Mouse (Mus musculus): ENCODE data around the gene Fmo2. TPM values are rescaled to one million over a fixed set of nuclear protein-coding genes. Genes with fewer than 3 reads are reported as not detected.

Fmo2 gene
- polyA plus RNA-seq, 1 experiment = 3.2 TPM

- H3K4me1 ChIP-seq (ENCODE audit: control insufficient read depth, insufficient read depth, low read length) = no peaks in the 10 kb centered on the region
- TF ChIP-seq CTCF (IDR thresholded peaks at IDR 0.05; ENCODE audit: extremely low read depth, insufficient read depth, low read length) (no peak), POLR2A (IDR thresholded peaks at IDR 0.05; ENCODE audit: extremely low read depth, insufficient read depth, low read length) (no peak)
- no peak overlapping the region for H3K27ac ChIP-seq (ENCODE audit: insufficient read depth, low read length)
- peak overlapping the region; percentile 13; the same call in 1 of the 2 replicates for H3K4me3 ChIP-seq (ENCODE audit: insufficient read depth, low read length)
Measured at GRCm38 (mm10) chr1:162859545-162859976, 39.0 kb downstream of the Fmo2 start.

- Histone ChIP-seq H3K27ac (ENCODE audit: insufficient read depth, low read length) (peak overlapping the region; percentile 18; the same call in 1 of the 2 replicates), H3K4me1 (ENCODE audit: control insufficient read depth, insufficient read depth, low read length) (no peaks in the 10 kb centered on the region), H3K4me3 (ENCODE audit: insufficient read depth, low read length) (peak overlapping the region; percentile 33)
- TF ChIP-seq POLR2A (IDR thresholded peaks at IDR 0.05; ENCODE audit: extremely low read depth, insufficient read depth, low read length) = no peak
Measured at GRCm38 (mm10) chr1:162858748-162859130, 39.8 kb downstream of the Fmo2 start.

- H3K4me1 ChIP-seq (ENCODE audit: control insufficient read depth, insufficient read depth, low read length) = no peaks in the 10 kb centered on the region
- peak overlapping the region; percentile 33 for H3K4me3 ChIP-seq (ENCODE audit: insufficient read depth, low read length)
- TF ChIP-seq POLR2A (IDR thresholded peaks at IDR 0.05; ENCODE audit: extremely low read depth, insufficient read depth, low read length) = no peak
- TF ChIP-seq CTCF (IDR thresholded peaks at IDR 0.05; ENCODE audit: extremely low read depth, insufficient read depth, low read length) = no peak
- no peak overlapping the region for H3K27ac ChIP-seq (ENCODE audit: insufficient read depth, low read length)
Measured at GRCm38 (mm10) chr1:162857766-162858747, 40.5 kb downstream of the Fmo2 start.

GRCm38 (mm10) chr1:162853812-162854482 is 44.6 kb downstream of the Fmo2 start:
- no peak for TF ChIP-seq CTCF (IDR thresholded peaks at IDR 0.05; ENCODE audit: extremely low read depth, insufficient read depth, low read length)
- no peak for TF ChIP-seq POLR2A (IDR thresholded peaks at IDR 0.05; ENCODE audit: extremely low read depth, insufficient read depth, low read length)
- H3K4me3 ChIP-seq (ENCODE audit: insufficient read depth, low read length) = no peak overlapping the region
- no peak overlapping the region for H3K27ac ChIP-seq (ENCODE audit: insufficient read depth, low read length)
- no peaks in the 10 kb centered on the region for H3K4me1 ChIP-seq (ENCODE audit: control insufficient read depth, insufficient read depth, low read length)

- Histone ChIP-seq H3K27ac (ENCODE audit: insufficient read depth, low read length) (no peak overlapping the region), H3K4me3 (ENCODE audit: insufficient read depth, low read length) (no peak overlapping the region), H3K4me1 (ENCODE audit: control insufficient read depth, insufficient read depth, low read length) (no peaks in the 10 kb centered on the region)
- no peak for TF ChIP-seq POLR2A (IDR thresholded peaks at IDR 0.05; ENCODE audit: extremely low read depth, insufficient read depth, low read length)
- no peak for TF ChIP-seq CTCF (IDR thresholded peaks at IDR 0.05; ENCODE audit: extremely low read depth, insufficient read depth, low read length)
Measured at GRCm38 (mm10) chr1:162847554-162847953, 51.0 kb downstream of the Fmo2 start.

GRCm38 (mm10) chr1:162840211-162840610 is 58.3 kb downstream of the Fmo2 start:
- no peak overlapping the region for H3K27ac ChIP-seq (ENCODE audit: insufficient read depth, low read length)
- H3K4me1 ChIP-seq (ENCODE audit: control insufficient read depth, insufficient read depth, low read length) = no peaks in the 10 kb centered on the region
- H3K4me3 ChIP-seq (ENCODE audit: insufficient read depth, low read length) = no peak overlapping the region
- TF ChIP-seq POLR2A (IDR thresholded peaks at IDR 0.05; ENCODE audit: extremely low read depth, insufficient read depth, low read length) (no peak), CTCF (IDR thresholded peaks at IDR 0.05; ENCODE audit: extremely low read depth, insufficient read depth, low read length) (no peak)

- TF ChIP-seq POLR2A (IDR thresholded peaks at IDR 0.05; ENCODE audit: extremely low read depth, insufficient read depth, low read length) (no peak), CTCF (IDR thresholded peaks at IDR 0.05; ENCODE audit: extremely low read depth, insufficient read depth, low read length) (no peak)
- Histone ChIP-seq H3K27ac (ENCODE audit: insufficient read depth, low read length) (no peak overlapping the region), H3K4me3 (ENCODE audit: insufficient read depth, low read length) (no peak overlapping the region), H3K4me1 (ENCODE audit: control insufficient read depth, insufficient read depth, low read length) (no peaks in the 10 kb centered on the region)
Measured at GRCm38 (mm10) chr1:162838976-162839375, 59.5 kb downstream of the Fmo2 start.

- Histone ChIP-seq H3K4me1 (ENCODE audit: control insufficient read depth, insufficient read depth, low read length) (no peaks in the 10 kb centered on the region), H3K27ac (ENCODE audit: insufficient read depth, low read length) (no peak overlapping the region), H3K4me3 (ENCODE audit: insufficient read depth, low read length) (no peak overlapping the region)
- TF ChIP-seq CTCF (IDR thresholded peaks at IDR 0.05; ENCODE audit: extremely low read depth, insufficient read depth, low read length) (no peak), POLR2A (IDR thresholded peaks at IDR 0.05; ENCODE audit: extremely low read depth, insufficient read depth, low read length) (no peak)
Measured at GRCm38 (mm10) chr1:162834342-162834741, 64.2 kb downstream of the Fmo2 start.

- Histone ChIP-seq H3K4me1 (ENCODE audit: control insufficient read depth, insufficient read depth, low read length) (no peaks in the 10 kb centered on the region), H3K4me3 (ENCODE audit: insufficient read depth, low read length) (no peak overlapping the region), H3K27ac (ENCODE audit: insufficient read depth, low read length) (no peak overlapping the region)
- TF ChIP-seq POLR2A (IDR thresholded peaks at IDR 0.05; ENCODE audit: extremely low read depth, insufficient read depth, low read length) = no peak
- TF ChIP-seq CTCF (IDR thresholded peaks at IDR 0.05; ENCODE audit: extremely low read depth, insufficient read depth, low read length) = no peak
Measured at GRCm38 (mm10) chr1:162832574-162832953, 66.0 kb downstream of the Fmo2 start.
